ENCODE assay signal across 26 mouse cellular contexts in the genomic region with DNA sequence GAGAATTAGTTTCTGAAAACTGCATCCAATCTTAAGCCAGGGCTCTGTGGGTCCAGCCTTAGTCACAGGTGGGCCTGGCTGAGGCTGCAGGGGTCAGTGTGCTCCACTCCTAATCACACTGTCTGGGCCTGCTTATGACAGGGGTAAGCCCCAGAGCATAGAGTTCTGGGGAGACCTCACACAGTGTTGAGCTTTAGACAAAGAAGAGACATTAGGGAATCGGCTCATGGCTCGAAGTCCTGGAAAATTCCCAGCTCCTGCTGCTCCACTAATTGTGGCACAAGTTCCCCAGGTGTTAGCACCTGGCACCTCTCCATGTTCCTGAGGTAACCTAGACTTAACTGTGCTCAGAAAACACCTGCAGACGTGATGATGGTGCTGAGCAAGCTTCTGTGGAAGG.
DNase-seq lines count a peak whose midpoint lies in the region; ATAC-seq and TF ChIP-seq lines count a peak whose summit lies in the region.
"Had no signal": no experiment of that assay in that cellular context is flagged by ENCODE, and none has a peak within 500 bp of the region (broad histone marks: within the 10 kb centered on the region; RNA-seq: fewer than 3 reads in every experiment).

No protein-coding gene starts in this region.

- H3K36me3 ChIP-seq in embryonic facial prominence, embryonic 14.5 days (ENCODE audit: control insufficient read depth, insufficient read depth, low read length), result no peaks in the 10 kb centered on the region
- no peaks in the 10 kb centered on the region for H3K36me3 ChIP-seq in embryonic facial prominence, embryonic 10.5 days (replicated peaks)
- no peaks in the 10 kb centered on the region for H3K36me3 ChIP-seq in limb, embryonic 15.5 days
- no peaks in the 10 kb centered on the region for H3K36me3 ChIP-seq in midbrain, embryonic 13.5 days
- H3K36me3 ChIP-seq: embryonic facial prominence, embryonic 13.5 days; G1E; hindbrain, embryonic 10.5 days had no signal

- H3K4me1 ChIP-seq in embryonic facial prominence, embryonic 14.5 days (ENCODE audit: control insufficient read depth, insufficient read depth, low read length), result peaks cover 10% of the 10 kb centered on the region; the same call in 1 of the 2 replicates
- no peaks in the 10 kb centered on the region for H3K4me1 ChIP-seq in embryonic facial prominence, embryonic 10.5 days
- H3K4me1 ChIP-seq in bone marrow macrophage, adult 2 months (ENCODE audit: control insufficient read depth, insufficient read depth, low read length), result peaks cover 34% of the 10 kb centered on the region
- H3K4me1 ChIP-seq in limb, embryonic 15.5 days, result peaks cover 21% of the 10 kb centered on the region
- H3K4me1 ChIP-seq in midbrain, embryonic 13.5 days (replicated peaks), result no peaks in the 10 kb centered on the region
- H3K4me1 ChIP-seq: hindbrain, embryonic 10.5 days had no signal

- intact Hi-C loops in gastrocnemius, postnatal 14 days (cut with DNase I; ENCODE audit: low total_unique reads), result no loop called here

- WGBS in embryonic facial prominence, embryonic 14.5 days, result 51% methylated on average over 3 of the region's 3 CpGs
- 58% methylated on average over 3 of the region's 3 CpGs for WGBS in embryonic facial prominence, embryonic 10.5 days
- WGBS in limb, embryonic 15.5 days, result 26% methylated on average over 3 of the region's 3 CpGs
- WGBS in midbrain, embryonic 13.5 days, result 64% methylated on average over 3 of the region's 3 CpGs

- no peak overlapping the region for H3K4me2 ChIP-seq in embryonic facial prominence, embryonic 14.5 days (ENCODE audit: low read depth, low read length)
- H3K4me2 ChIP-seq in limb, embryonic 15.5 days, result no peak overlapping the region
- no peak overlapping the region for H3K4me2 ChIP-seq in midbrain, embryonic 13.5 days (replicated peaks)
- H3K4me2 ChIP-seq: embryonic facial prominence, embryonic 13.5 days; heart, embryonic 11.5 days; hindbrain, embryonic 14.5 days had no signal

- no peaks in the 10 kb centered on the region for H3K27me3 ChIP-seq in embryonic facial prominence, embryonic 14.5 days (replicated peaks; ENCODE audit: control insufficient read depth, insufficient read depth, low read length)
- no peaks in the 10 kb centered on the region for H3K27me3 ChIP-seq in embryonic facial prominence, embryonic 10.5 days (replicated peaks; ENCODE audit: low read depth, poor library complexity, severe bottlenecking)
- H3K27me3 ChIP-seq in limb, embryonic 15.5 days, result no peaks in the 10 kb centered on the region
- H3K27me3 ChIP-seq in midbrain, embryonic 13.5 days, result no peaks in the 10 kb centered on the region
- H3K27me3 ChIP-seq: CH12.LX; embryonic facial prominence, embryonic 13.5 days; Patski had no signal

- H3K4me3 ChIP-seq in embryonic facial prominence, embryonic 14.5 days (ENCODE audit: low read depth, low read length), result no peak overlapping the region
- H3K4me3 ChIP-seq in embryonic facial prominence, embryonic 10.5 days, result no peak overlapping the region
- H3K4me3 ChIP-seq in bone marrow macrophage, adult 2 months (ENCODE audit: insufficient read depth, low read length), result no peak overlapping the region
- H3K4me3 ChIP-seq in limb, embryonic 15.5 days, result no peak overlapping the region
- H3K4me3 ChIP-seq in midbrain, embryonic 13.5 days (replicated peaks), result no peak overlapping the region
- H3K4me3 ChIP-seq: embryonic facial prominence, embryonic 13.5 days; gastrocnemius, adult 2 months; hindbrain, embryonic 10.5 days had no signal

- ATAC-seq in embryonic facial prominence, embryonic 14.5 days (ENCODE audit: low read depth), result peak; percentile 67
- ATAC-seq in limb, embryonic 15.5 days (ENCODE audit: insufficient number of reproducible peaks, low FRiP score, low TSS enrichment, low read depth), result no peak
- ATAC-seq in midbrain, embryonic 13.5 days, result no peak
- ATAC-seq: forebrain, embryonic 14.5 days; forebrain, postnatal 0 days; hindbrain, postnatal 0 days; inflammation-experienced regulatory T-cells, adult 6 months; intestine, embryonic 16.5 days; Patski had no signal

- TF ChIP-seq POLR2A in bone marrow macrophage, adult 2 months (IDR thresholded peaks at IDR 0.05; ENCODE audit: borderline replicate concordance, low read depth, low read length), result no peak

- DNase-seq in embryonic facial prominence, embryonic 14.5 days (ENCODE audit: low spot score), result peak; percentile 63
- no peak for DNase-seq in embryonic facial prominence, embryonic 10.5 days (ENCODE audit: low spot score)
- DNase-seq in gonadal fat pad, adult 2 months (ENCODE audit: low read depth), result peak; percentile 2
- no peak for DNase-seq in gastrocnemius, postnatal 14 days
- DNase-seq: adrenal gland, adult 2 months; adrenal gland, postnatal 14 days; B cell, adult 2 months; cerebellum, adult 11-12 months; cerebellum, adult 8-10 months; forebrain, postnatal 0 days; gastrocnemius, adult 2 months; gastrocnemius, postnatal 25 days had no signal

- no peak for TF ChIP-seq CTCF in bone marrow macrophage, adult 2 months (IDR thresholded peaks at IDR 0.05; ENCODE audit: low read depth, low read length)

- peak overlapping the region; percentile 58; the same call in 1 of the 2 replicates for H3K27ac ChIP-seq in embryonic facial prominence, embryonic 14.5 days (replicated peaks; ENCODE audit: low read depth, low read length)
- H3K27ac ChIP-seq in embryonic facial prominence, embryonic 10.5 days (replicated peaks), result no peak overlapping the region
- H3K27ac ChIP-seq in bone marrow macrophage, adult 2 months (ENCODE audit: insufficient read depth, low read depth, low read length), result peak overlapping the region; percentile 17; the same call in 1 of the 2 replicates
- H3K27ac ChIP-seq in limb, embryonic 15.5 days, result peak overlapping the region; percentile 30; the same call in 1 of the 2 replicates
- no peak overlapping the region for H3K27ac ChIP-seq in midbrain, embryonic 13.5 days
- H3K27ac ChIP-seq: gastrocnemius, adult 2 months; hindbrain, embryonic 10.5 days; hindbrain, embryonic 14.5 days; hindbrain, postnatal 0 days had no signal

- no peak overlapping the region for H3K9ac ChIP-seq in embryonic facial prominence, embryonic 14.5 days (ENCODE audit: low read depth, low read length)
- no peak overlapping the region for H3K9ac ChIP-seq in limb, embryonic 15.5 days
- H3K9ac ChIP-seq in midbrain, embryonic 13.5 days (replicated peaks), result no peak overlapping the region
- H3K9ac ChIP-seq: embryonic facial prominence, embryonic 13.5 days; forebrain, postnatal 0 days; hindbrain, embryonic 14.5 days had no signal

- no peaks in the 10 kb centered on the region for H3K9me3 ChIP-seq in embryonic facial prominence, embryonic 14.5 days (ENCODE audit: control insufficient read depth, low read length)
- no peaks in the 10 kb centered on the region for H3K9me3 ChIP-seq in embryonic facial prominence, embryonic 10.5 days
- no peaks in the 10 kb centered on the region for H3K9me3 ChIP-seq in limb, embryonic 15.5 days
- no peaks in the 10 kb centered on the region for H3K9me3 ChIP-seq in midbrain, embryonic 13.5 days
- H3K9me3 ChIP-seq: embryonic facial prominence, embryonic 13.5 days; G1E; hindbrain, embryonic 10.5 days had no signal

Comparison
In these comparisons a context has a peak if more than half of its experiments do, and no peak if none do; other contexts are left out.
1. DNase-seq: peak in embryonic facial prominence, embryonic 14.5 days (single experiment) and gonadal fat pad, adult 2 months (single experiment); none in embryonic facial prominence, embryonic 10.5 days (single experiment) and gastrocnemius, postnatal 14 days (single experiment).
2. H3K27ac ChIP-seq: peak in embryonic facial prominence, embryonic 14.5 days (single experiment), bone marrow macrophage, adult 2 months (single experiment) and limb, embryonic 15.5 days (single experiment); none in embryonic facial prominence, embryonic 10.5 days (single experiment) and midbrain, embryonic 13.5 days (single experiment).